Mouse (Mus musculus): ENCODE measurements around the gene L3mbtl1.

- no peak for TF ChIP-seq POLR2A (IDR thresholded peaks at IDR 0.05; ENCODE audit: insufficient read length, low read depth)
- no peak for TF ChIP-seq POLR2AphosphoS2 (IDR thresholded peaks at IDR 0.05; ENCODE audit: insufficient read length, low read depth)
- TF ChIP-seq TCF3 (IDR thresholded peaks at IDR 0.05; ENCODE audit: insufficient read length, low read depth): no peak
- TF ChIP-seq MAX (IDR thresholded peaks at IDR 0.05; ENCODE audit: low read depth): no peak
- TF ChIP-seq CEBPB (IDR thresholded peaks at IDR 0.05; ENCODE audit: insufficient read depth, poor library complexity, severe bottlenecking): no peak
- TF ChIP-seq MYOG (IDR thresholded peaks at IDR 0.05; ENCODE audit: control insufficient read depth in 1 of 3, insufficient read depth in 1 of 3, insufficient read length in 2 of 3, low read depth in 2 of 3): no peak
- TF ChIP-seq TCF12 (IDR thresholded peaks at IDR 0.05; ENCODE audit: insufficient read depth, poor library complexity, severe bottlenecking): no peak
- TF ChIP-seq REST (IDR thresholded peaks at IDR 0.05; ENCODE audit: insufficient read depth, insufficient read length): no peak
- no peak for TF ChIP-seq USF1 (IDR thresholded peaks at IDR 0.05; ENCODE audit: low read depth)
- no peak for TF ChIP-seq MYOD1 (IDR thresholded peaks at IDR 0.05; ENCODE audit: control insufficient read depth in 1 of 3, insufficient read length in 2 of 3, low read depth in 2 of 3)
- no peak for TF ChIP-seq SRF (IDR thresholded peaks at IDR 0.05; ENCODE audit: control insufficient read depth, insufficient read length, low read depth)
- no peak for TF ChIP-seq E2F4 (IDR thresholded peaks at IDR 0.05; ENCODE audit: insufficient read depth)
Measured at GRCm38 (mm10) chr2:162943148-162943846, at the start of gene L3mbtl1.

Data from myocyte (in vitro differentiated cells).